Comparison of ENCODE assay signal across 9 mouse cellular contexts in genomic region chr2:163823248-163823647, GRCm38 (mm10). TPM values are rescaled to one million over a fixed set of nuclear protein-coding genes. Genes with fewer than 3 reads are reported as not detected.
DNase-seq lines count a peak whose midpoint lies in the region; ATAC-seq and TF ChIP-seq lines count a peak whose summit lies in the region.
"Had no signal": no experiment of that assay in that cellular context is flagged by ENCODE, and none has a peak within 500 bp of the region (broad histone marks: within the 10 kb centered on the region; RNA-seq: fewer than 3 reads in every experiment).

No protein-coding gene starts in this region.

- no peaks in the 10 kb centered on the region for H3K4me1 ChIP-seq in cortical plate, adult 2 months (ENCODE audit: control insufficient read depth, insufficient read depth, low read length)
- H3K4me1 ChIP-seq in heart, embryonic 12.5 days (replicated peaks): no peaks in the 10 kb centered on the region

- peaks cover 28% of the 10 kb centered on the region for H3K27me3 ChIP-seq in heart, embryonic 12.5 days (replicated peaks)
- H3K27me3 ChIP-seq: embryonic facial prominence, embryonic 12.5 days had no signal

- H3K9me3 ChIP-seq in heart, embryonic 12.5 days (replicated peaks): no peaks in the 10 kb centered on the region
- H3K9me3 ChIP-seq: embryonic facial prominence, embryonic 12.5 days had no signal

- peak overlapping the region; percentile 8; the same call in 1 of the 2 replicates for H3K9ac ChIP-seq in heart, embryonic 12.5 days
- H3K9ac ChIP-seq: embryonic facial prominence, embryonic 12.5 days had no signal

- H3K27ac ChIP-seq in layer of hippocampus, adult 2 months: no peak overlapping the region
- H3K27ac ChIP-seq in cortical plate, adult 2 months (ENCODE audit: insufficient read depth, low read length): no peak overlapping the region
- H3K27ac ChIP-seq in heart, embryonic 12.5 days (ENCODE audit: poor library complexity, severe bottlenecking): no peak overlapping the region
- H3K27ac ChIP-seq: embryonic facial prominence, embryonic 12.5 days had no signal

- TF ChIP-seq CTCF in layer of hippocampus, adult 2 months (conservative IDR thresholded peaks at IDR 0.05): peak; percentile 100
- TF ChIP-seq CTCF in cortical plate, adult 2 months (IDR thresholded peaks at IDR 0.05; ENCODE audit: extremely low read depth, insufficient read depth, low read length): peak; percentile 79

- ATAC-seq in heart, embryonic 12.5 days (ENCODE audit: insufficient number of reproducible peaks, low FRiP score): no peak

- H3K36me3 ChIP-seq in heart, embryonic 12.5 days: no peaks in the 10 kb centered on the region
- H3K36me3 ChIP-seq: embryonic facial prominence, embryonic 12.5 days had no signal

- H3K4me2 ChIP-seq in heart, embryonic 12.5 days: peak overlapping the region; percentile 49

- peak in 1 of 2 experiments; percentile 63 for DNase-seq in layer of hippocampus, adult 2 months (ENCODE audit: low spot score in 2 of 2)
- DNase-seq in layer of hippocampus, adult 9-10 months (ENCODE audit: low spot score): no peak
- DNase-seq in MN1 (ENCODE audit: low spot score): peak; percentile 80
- peak; percentile 51 to 60 for DNase-seq in layer of hippocampus, postnatal 14 days (ENCODE audit: low spot score in 2 of 2)
- peak; percentile 50 to 65 for DNase-seq in lung, postnatal 4 days
- DNase-seq in thymus, postnatal 0 days (ENCODE audit: low spot score): peak; percentile 39

- 13% methylated on average over 4 of the region's 4 CpGs for WGBS in heart, embryonic 12.5 days

- H3K4me3 ChIP-seq in layer of hippocampus, adult 2 months: no peak overlapping the region
- H3K4me3 ChIP-seq in cortical plate, adult 2 months (ENCODE audit: insufficient read depth, low read length): no peak overlapping the region
- H3K4me3 ChIP-seq in heart, embryonic 12.5 days: no peak overlapping the region
- H3K4me3 ChIP-seq: embryonic facial prominence, embryonic 12.5 days had no signal

- no peak for TF ChIP-seq POLR2A in cortical plate, adult 2 months (IDR thresholded peaks at IDR 0.05; ENCODE audit: extremely low read depth, insufficient read depth, low read length)

RNA-seq across cellular contexts. Expression of gene Ccn5, which starts 2.6 kb away (rescaled TPM):
- total RNA-seq in layer of hippocampus, adult 2 months (2021): not detected
- polyA plus RNA-seq in cortical plate, adult 2 months (2012; rRNA removed): 0.08 and 0.42 TPM in 2 replicates
- polyA plus RNA-seq in heart, embryonic 12.5 days (2016; fragmentation: Nextera tagmentation; extraction: Ambion mirVana): 0.14 and 0.26 TPM in 2 replicates
- total RNA-seq in layer of hippocampus, postnatal 14 days (2021): not detected
- 0.22 and 0.33 TPM in 2 replicates for polyA plus RNA-seq in thymus, postnatal 0 days (2015; fragmentation: Nextera tagmentation; extraction: Ambion mirVana)

RNA-seq across cellular contexts. Expression of gene Kcnk15, which starts 30.2 kb away (rescaled TPM):
- not detected for total RNA-seq in layer of hippocampus, adult 2 months (2021)
- 0.10 and 0.13 TPM in 2 replicates for polyA plus RNA-seq in cortical plate, adult 2 months (2012; rRNA removed)
- polyA plus RNA-seq in heart, embryonic 12.5 days (2016; fragmentation: Nextera tagmentation; extraction: Ambion mirVana): not detected in 2 replicates
- under 1 TPM in 1 of 2 experiments, not detected in 1; 0.23 TPM for total RNA-seq in layer of hippocampus, postnatal 14 days (2021)
- polyA plus RNA-seq in thymus, postnatal 0 days (2015; fragmentation: Nextera tagmentation; extraction: Ambion mirVana): not detected in 2 replicates
- polyA plus RNA-seq: embryonic facial prominence, embryonic 12.5 days had no signal
